Mouse (Mus musculus) CD4-positive, CD25-positive, alpha-beta regulatory T cell, adult 4 months (primary cell): ENCODE data around the gene Tmem106a. TPM values are rescaled to one million over a fixed set of nuclear protein-coding genes. Genes with fewer than 3 reads are reported as not detected.
"Not testable (repeated sequence)": the region's sequence is repeated elsewhere in the genome, so short reads cannot be mapped to it uniquely, and the experiment has no call there.

ENCODE experiments used
- ATAC-seq: one replicate; pipeline ENCODE4 v1.8.0; 2017
- polyA plus RNA-seq, 2 experiments: library from polyadenylated mRNA; unstranded; fragments of 100-300 nt; shearing (Covaris generic); gene quantifications; one replicate each; pipeline ENCODE4 v1.2.1; 2017

Tmem106a gene
- polyA plus RNA-seq, 2 experiments from 2014 or later: 10.8 to 15.2 TPM

DNA sequence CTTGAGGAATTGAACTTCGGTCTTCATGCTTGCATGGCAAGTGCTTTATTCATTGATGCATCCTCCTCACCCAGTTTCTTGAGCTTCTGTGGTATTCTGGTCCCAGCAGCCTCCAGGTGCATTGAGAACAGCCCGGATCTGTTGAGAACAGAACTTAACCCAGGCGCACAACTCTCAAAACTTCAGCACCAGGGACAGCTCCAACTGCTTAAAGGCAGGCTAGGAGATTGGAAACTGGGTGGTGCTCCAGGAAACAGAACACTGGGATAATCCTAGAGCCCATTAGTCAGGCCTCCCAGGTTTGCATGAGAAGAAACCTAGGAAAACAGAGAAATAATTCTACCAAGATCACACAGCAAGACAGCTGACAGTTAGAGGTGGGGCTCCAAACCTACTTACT lies 20.4 kb downstream of the Tmem106a start:
- ATAC-seq: no peak

DNA sequence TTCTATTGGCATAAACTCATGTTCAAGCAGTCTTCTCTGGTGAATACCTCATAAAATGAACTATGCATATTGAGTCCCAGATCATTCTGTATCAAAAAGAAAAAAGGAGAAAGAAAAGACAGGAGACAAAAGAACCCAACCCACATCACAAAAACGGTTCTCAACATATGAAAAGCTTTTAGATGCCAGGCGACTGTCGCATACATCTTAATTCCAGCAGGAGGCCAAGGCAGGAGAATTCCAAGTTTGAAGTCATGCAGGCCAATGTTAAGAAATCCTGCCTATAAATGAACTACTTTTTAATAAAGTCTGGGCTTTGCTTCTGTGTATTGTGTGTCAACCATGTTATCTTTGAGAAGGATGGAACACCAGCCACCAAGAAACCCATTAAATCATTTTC lies 22.1 kb downstream of the Tmem106a start:
- ATAC-seq: no peak

DNA sequence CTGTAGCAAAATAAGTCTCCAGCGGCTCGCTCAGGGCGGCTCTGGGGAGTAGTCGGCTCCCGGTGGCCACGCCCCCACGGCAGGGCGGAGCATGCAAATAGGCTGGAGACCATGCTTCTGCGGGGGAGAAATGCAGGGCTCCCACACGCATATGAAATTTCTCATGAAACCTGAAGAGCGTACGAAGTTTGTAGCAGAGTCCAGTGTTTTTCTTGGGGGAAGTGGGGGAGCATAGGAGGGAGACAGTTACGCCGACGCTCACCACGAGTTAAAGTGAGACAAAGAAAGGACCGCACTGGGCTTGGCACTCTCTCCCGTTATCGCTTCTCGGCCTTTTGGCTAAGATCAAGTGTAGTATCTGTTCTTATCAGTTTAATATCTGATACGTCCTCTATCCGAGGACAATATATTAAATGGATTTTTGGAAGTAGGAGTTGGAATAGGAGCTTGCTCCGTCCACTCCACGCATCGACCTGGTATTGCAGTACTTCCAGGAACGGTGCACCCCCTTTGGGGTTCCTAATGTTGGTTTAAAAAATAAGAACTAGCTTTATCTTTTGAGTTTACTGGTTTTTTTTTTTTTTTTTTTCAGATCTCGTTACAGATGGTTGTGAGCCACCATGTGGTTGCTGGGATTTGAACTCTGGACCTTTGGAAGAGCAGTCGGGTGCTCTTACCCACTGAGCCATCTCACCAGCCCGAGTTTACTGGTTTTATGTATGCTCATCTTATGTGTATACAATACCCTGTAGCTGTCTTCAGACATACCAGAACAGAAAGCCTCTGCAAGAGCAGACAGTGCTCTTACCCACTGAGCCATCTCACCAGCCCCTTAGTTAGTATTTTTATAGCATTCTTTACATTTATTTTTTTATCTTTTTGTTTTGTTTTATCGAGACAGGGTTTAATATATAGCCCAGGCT lies 22.8 kb downstream of the Tmem106a start:
- ATAC-seq: peak; percentile 91

DNA sequence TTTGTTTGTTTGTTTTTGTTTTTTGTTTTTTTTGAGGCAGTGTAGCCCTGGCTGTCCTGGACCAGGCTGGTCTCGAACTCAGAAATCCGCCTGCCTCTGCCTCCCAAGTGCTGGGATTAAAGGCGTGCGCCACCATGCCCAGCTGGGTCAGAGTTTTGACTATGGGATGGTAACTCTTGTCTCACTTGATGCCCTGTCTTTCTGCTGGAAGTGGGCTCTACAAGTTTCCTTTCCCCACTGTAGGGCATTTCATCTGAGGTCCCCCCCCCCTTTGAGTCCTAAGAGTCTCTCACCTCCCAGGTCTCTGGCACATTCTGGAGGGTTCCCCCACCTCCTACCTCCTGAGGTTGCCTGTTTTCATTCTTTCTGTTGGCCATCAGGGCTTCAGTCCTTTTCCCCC lies 25.1 kb downstream of the Tmem106a start:
- ATAC-seq: not testable (repeated sequence)

DNA sequence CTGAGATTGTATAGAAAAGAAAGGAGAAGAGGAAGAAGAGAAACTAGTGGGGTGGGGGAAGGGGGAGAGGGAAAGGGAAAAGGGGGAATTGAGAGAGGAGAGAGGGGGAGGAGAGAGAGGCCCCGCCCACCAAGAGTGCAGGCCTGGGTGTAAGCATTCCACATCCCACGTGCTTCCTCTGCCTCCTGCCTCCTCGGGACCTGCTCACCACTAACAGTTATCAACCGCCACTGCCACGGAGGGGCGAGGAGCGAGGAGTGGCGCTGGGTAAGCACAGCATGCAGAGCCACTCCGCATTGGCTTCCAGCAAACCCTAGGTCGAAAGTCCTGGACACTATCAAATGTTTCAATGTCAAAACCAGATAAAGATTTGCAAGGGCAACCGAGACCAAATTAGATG lies 28.4 kb downstream of the Tmem106a start:
- no peak for ATAC-seq

DNA sequence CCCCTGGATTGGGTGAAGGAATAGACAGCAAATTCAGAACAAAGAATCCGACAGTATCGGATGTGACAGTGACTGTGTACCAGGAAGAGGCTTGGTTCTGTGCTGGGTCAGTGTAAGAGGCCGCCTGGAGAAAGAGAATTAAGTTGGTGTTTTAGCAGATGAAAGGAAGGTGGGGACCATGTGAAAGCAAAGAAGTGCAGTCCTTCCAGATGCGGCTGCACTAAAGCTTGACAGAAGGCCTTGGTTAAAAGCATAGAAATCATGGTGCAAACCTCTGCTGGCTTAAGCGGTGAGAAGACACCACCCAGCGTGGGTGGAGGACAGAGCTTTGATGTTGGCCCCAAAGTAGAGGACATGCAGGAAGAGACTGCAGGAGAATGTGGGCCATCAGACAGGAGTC lies 31.6 kb downstream of the Tmem106a start:
- no peak for ATAC-seq

DNA sequence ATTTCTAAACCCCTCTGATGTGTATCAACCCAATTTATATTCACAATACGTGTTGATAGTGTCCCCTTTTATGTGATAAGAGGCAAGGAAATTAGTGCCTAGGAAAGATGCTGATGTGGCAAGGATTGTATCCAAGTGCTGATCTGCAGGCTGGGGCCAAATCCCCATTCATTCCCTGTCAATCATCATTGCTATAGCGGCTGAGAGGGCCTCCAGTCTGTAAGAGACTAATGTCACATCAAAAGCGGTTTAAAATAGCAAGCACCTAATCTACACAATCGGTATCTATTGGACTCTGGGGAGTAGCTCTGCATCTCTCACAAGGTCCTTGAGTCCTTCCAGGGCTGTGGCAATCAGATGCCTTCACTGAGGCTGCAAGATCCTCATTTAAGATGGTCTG lies 32.1 kb downstream of the Tmem106a start:
- no peak for ATAC-seq

DNA sequence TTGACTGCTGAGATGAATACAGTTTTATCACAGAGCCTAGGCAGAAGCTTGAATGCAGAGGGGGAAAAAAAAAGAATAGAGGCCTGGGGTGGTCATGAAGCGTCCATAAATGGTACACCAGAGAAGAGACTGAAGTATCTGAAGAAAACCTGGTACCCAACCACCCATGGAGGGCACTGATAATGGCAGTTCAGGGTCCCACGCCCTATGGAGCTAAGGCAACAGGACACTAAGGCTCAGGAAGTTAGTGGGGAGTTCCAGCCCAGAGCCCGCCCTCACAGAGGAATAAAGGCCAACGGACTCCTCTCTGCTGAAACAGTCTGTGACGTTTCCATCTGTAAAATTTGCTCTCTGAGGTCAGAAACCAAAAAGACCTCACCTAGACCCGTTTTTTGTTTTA lies 33.3 kb downstream of the Tmem106a start:
- ATAC-seq: no peak

DNA sequence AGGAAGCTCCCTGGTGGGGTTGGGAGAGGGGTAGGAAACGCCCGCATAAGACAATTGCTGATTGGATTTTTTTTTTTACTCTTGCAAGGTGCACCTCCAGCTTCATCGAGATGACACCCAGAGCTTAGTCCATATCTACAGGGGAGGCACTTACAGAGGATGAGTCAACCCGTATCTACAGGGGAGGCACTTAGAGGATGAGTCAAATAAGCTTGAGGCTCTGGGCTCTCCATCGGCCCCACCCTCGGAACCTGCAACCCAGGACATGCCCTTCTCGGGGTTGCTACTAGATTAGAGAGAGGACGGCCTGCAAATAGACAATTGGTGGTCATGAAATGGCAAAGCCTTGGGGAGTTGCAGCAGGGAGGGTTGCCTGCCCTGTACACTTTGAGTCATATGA lies 34.1 kb downstream of the Tmem106a start:
- ATAC-seq: no peak

DNA sequence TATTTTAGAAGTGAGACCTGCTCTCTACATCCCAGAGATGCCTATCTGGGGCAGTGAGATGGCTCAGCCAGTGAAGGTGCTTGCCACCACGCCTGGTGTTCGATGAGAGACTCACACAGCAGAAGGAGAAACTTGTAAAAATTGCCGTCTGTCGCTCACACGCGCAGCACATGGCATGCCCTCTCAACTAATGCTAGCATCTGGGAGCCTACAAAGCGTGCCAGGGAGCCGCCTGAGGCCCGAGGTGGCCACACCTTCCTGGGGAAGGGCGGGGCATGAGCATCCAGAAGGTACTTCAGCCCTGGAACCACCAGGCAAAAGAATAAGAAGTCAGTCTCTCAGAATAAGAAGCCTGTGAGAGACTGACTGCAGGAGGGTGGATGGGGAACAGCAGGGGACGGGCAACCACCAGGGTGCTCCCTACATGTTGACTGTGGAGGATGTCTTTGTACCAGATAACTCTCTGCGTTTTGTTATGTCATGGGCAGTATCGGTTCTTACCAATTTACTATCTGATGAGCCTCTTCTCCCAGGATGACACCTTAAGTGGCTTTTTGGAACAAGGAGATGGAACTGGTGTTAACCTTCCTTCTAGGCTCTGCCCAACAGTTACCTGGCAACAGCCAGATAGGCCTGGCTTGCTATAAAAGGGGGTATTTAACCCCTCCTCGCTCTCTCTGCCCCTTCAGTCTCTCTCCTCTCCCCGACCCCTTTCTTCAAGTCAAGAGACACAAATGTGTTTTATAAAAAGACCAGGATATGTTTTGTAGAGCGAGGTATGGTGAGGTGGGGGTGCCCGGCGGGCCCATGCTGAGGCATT lies 35.1 kb downstream of the Tmem106a start:
- ATAC-seq: no peak

DNA sequence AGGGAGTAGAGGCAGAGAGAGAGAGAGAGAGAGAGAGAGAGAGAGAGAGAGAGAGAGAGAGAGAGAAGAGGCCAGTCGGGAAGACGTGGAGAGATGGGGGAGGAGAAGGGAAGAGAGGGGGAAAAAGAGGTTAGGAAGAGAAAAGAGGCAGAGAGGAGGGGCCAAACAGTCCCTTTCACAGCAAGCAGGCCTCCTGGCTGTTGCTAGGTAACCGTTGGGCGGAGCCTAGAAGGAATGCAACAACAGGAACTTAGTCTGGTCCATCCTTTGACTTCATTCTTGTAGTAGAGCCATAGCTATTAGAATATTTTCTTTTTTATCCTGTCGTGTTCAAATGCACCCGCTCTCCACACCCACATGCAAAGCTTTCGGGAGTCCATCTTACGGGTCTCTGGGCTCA lies 35.8 kb downstream of the Tmem106a start:
- peak; percentile 69 for ATAC-seq

DNA sequence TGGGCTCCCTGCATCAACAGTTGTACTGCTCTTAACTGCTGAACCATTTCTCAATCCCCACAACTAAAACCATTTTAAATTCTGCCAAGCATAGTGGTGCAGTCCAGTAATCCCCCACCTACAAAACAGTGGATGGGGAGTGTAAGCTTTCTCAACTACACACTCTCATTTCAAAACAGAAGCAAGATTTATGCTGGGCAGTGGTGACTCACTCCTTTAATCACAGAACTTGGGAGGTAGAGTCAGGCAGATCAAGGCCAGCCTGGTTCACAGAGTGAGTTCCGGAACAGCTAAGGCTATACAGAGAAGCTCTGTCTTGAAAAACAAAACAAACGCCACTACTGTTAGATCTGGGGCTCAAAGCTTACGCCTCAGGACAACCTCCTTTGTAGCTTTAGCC lies 36.6 kb downstream of the Tmem106a start:
- no peak for ATAC-seq

DNA sequence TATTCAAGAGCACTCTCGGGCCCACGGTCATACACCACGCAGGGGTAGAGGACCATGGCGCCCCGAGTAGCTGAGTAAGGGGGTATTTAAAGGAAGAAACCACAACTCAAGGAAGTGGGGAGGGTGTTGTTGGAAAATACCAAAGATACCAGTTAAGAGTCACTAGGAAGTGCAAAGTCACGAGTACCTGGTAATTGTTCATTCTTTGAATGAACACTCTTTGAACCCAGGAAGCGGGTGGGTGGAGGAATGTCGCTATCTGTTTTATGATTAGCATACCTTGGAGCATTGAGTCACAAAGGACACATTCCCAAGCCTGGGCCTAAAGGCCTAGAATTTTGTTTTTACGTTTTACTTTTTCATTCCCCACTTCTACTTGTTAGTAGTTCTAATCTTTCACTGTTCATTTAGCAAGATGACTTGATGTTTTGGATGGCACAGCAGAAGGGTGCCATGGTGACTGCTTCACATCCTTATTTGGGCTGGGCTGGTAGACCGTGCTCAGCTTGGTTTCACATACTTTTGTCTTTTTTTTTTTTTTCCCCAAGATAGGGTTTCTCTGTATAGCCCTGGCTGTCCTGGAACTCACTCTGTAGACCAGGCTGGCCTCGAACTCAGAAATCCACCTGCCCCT lies 38.1 kb downstream of the Tmem106a start:
- ATAC-seq: peak; percentile 66

DNA sequence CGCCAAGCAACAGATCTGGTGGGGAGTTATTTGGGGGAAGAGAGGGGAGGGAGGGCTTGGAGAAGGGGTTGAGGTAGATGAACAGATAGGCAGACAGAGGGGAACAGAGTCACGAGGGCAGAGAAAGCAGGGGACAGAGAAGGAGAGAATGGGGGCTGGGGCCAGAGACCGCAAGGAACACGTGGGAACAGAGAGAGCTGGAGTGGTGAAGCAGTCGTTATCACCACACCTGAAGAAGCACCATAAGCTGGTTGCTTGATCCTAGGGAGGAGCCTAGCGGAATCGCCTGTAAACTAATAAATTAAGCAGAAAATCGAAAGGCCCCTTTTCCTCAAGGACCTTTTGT lies 44.6 kb downstream of the Tmem106a start:
- ATAC-seq: peak; percentile 33

DNA sequence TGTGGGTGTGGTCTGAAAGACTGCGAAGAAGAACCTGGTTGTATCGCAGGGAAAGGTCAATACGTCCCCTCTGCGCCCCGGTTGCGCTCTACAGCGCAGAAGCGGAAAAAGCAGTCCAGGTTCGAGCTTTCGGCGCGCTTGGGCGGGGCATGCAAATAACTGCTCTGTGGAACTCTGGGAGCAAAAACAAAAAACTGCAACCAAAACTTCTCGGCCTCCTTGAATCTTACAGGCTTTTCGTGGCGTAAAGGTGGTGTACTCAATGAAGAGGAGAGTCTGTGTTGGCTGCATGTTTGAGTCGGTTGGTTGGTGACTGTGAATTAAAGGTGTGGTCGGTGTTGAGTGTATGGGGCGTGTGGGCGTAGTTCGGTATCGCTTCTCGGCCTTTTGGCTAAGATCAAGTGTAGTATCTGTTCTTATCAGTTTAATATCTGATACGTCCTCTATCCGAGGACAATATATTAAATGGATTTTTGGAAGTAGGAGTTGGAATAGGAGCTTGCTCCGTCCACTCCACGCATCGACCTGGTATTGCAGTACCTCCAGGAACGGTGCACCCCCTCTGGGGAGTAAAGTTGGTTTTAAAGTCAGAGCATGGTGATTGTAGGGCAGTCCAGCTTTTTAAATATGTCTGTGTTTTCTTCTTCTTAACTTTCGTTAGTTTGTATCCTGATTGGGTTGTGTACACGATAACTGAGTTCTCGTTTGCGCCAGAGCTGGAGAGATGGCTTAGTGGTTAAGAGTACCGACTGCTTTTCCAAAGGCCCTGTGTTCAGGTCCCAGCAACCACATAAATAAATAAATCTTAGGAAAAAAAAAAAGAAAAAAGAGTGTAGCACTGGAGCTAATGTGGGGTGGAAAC lies 45.2 kb downstream of the Tmem106a start, which contains the start of gene Rdm1:
Gene Rdm1 (plus strand): TSS at position 201 of the 862 bp plus-strand sequence.
- peak; percentile 76 for ATAC-seq

DNA sequence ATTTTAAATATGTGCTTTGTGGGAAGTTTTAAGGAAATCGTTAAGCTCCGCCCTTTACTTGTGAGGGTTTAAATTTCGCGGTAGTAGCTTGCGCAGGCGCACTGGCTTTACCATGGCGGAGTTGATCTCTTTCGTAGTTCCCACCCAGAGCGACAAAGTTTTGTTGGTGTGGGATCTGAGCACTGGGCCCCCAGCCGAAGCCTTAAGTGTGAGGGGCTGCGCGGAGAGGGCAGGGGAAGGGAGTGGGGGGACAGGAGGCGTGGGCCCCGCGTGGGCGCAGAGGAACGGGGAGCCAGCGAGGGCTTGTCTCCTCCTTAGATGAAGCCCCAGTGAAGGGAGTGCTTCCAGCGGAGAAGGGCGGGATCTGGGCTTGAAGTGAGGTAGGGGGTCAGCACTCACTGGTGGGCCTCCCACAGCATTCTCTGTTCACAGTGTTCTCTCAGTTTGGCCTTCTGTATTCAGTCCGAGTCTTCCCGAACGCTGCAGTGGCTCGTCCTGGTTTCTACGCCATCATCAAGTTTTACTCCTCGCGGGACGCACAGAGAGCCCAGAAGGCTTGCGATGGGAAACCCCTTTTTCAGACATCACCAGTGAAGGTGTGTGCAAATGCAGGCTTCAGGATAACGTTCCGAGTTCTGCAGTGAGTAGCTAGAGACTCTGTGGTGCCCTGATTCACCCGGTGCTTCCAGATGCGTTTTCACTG lies 46.0 kb downstream of the Tmem106a start:
- ATAC-seq: peak; percentile 54

DNA sequence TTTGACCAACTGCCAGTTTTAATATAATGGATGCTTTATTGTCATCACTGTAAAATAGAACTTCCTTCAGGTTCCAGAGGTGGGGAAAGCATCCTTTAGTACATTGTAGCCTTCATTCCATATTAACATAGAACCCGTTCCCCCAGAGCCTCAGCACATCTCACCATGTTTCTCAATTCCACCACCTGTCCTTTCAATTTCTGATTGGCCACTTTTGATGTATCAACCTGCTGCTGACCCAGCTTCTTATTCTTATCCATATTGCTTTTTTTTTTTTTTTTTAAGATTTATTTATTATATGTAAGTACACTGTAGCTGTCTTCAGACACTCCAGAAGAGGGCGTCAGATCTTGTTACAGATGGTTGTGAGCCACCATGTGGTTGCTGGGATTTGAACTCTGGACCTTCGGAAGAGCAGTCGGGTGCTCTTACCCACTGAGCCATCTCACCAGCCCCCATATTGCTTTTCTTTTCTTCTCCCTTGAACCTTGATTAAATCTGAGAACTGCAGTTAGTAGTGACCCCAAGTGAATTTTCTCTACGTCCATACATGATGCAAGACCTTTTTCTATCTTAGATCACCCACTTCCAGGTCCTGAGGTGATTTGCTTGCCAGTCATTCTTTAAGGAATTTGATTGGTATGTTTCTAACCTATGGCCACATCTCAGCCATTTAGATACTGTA lies 46.8 kb downstream of the Tmem106a start:
- ATAC-seq: not testable (repeated sequence)

DNA sequence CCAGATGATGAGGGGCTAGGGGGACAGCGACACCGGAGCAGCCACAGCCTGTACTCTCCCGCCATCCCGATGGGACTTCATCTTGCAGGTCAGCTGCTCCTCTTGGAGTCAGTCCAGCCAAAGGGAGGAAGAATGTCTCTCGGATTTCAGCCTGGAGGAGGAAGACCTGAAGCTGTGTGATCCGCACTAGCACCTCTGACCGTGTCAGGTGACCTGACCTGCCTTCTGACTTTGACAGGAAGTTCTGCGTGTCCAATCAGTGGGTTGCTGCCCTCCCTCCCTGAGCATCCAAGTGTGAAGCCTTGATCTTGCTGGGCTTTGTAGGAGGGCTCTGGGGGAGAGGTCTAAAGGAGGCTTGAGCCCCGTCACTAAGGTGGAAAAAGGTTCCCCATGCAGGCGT lies 53.6 kb downstream of the Tmem106a start:
- ATAC-seq: no peak

DNA sequence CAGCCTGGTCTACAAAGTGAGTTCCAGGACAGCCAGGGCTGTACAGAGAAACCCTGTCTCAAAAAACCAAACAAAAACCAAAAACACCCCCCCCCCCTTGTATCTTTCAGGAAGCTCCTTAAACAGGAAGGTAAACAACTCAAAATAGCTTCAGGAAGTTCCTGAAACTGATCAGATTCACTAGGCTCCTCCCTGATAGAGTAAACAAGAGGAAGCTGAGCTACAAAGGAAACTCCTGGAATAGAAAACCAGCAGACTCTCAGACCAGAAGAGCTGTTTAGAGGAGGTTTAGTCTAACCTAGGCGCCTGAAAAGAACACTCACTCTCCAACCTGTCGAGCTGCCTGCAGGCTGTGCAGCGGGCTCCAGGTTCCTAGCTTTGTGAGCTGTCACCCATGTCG lies 57.7 kb downstream of the Tmem106a start:
- no peak for ATAC-seq

DNA sequence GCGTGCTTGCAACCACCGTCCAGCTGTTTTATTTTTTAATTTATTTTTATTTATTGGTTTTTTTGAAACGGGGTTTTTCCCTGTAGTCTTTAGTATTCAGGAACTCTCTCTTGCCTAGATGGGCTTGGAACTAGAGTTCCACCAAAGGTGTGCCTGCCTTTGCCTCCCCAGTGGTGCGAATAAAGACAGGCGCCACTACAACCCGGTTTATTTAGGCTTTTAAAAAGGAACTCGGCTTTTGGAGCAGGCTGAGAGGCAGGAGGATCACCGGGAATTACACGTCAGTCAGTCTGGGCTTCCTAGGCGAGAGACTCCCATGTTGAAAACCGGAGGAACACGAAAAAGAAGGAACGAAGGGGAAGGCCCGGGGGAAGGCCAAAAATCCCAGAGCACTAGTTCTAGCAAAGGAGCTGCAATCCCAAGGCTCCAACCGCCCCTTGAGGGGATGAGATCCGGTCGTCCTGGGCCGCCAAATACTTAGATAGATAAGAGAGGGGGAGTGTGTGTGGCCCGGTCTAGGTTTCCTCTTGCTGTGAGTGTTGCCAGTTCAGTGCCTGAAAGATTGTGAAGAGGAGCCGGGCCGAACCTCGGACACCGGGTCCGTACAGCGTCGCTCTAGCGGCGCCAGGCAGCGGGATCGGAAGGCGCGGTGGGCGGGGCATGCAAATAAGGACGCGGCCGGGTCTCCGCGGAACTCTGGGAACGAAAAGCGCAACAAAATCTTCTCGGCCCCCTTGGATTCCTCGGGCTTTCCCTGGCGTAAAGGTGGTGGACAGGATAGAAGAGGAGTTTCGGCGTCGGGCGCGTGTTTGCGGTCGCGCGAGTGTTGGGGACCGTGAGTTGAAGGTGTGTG lies 59.0 kb downstream of the Tmem106a start:
- peak; percentile 48 for ATAC-seq
